Comparison of ENCODE assay signal across 8 mouse cellular contexts in the genomic region with DNA sequence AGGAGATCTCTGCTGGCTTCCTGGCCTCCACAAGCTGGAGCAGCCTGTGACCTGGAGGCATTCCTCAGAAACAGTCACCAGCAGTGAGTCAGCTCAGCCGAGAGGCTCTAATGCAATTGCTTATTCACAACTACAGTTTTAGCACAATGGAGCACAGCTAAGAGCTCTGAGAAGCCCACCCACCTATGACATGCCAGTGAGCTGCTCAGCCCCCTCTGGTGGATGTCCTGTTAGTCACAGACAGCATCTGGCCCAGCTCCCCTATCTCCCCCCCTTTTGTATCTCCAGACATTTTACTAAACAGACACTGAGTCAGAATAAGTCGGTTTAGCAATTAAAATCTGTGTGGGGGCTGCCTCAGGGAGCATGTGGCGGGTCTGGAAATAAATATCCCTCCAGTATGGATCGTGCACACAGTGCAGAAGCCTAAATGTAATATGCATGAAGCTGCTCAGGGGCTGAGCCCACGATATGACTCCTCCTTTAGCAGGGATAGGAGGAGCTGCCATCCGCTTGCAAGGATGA.
DNase-seq lines count a peak whose midpoint lies in the region.

No protein-coding gene starts in this region.

- peaks cover 18% of the 10 kb centered on the region for H3K4me1 ChIP-seq in hindbrain, embryonic 10.5 days (replicated peaks)

- 41% methylated on average over 6 of the region's 6 CpGs for WGBS in hindbrain, embryonic 10.5 days

- intact Hi-C loops in left cerebral cortex, postnatal 36 days (cut with DNase I), result loop anchor here (2.0 kb wide), 2 partner anchors 64 to 90 kb away; partner anchors contain the start of gene Spred2
- intact Hi-C loops in gastrocnemius, postnatal 14 days (cut with DNase I; ENCODE audit: low total_unique reads), result loop anchor here (10.0 kb wide), 1 partner anchor 80 kb away; no protein-coding TSS in a partner anchor

- no peaks in the 10 kb centered on the region for H3K36me3 ChIP-seq in hindbrain, embryonic 10.5 days

- H3K4me3 ChIP-seq in hindbrain, embryonic 10.5 days, result no peak overlapping the region

- H3K9me3 ChIP-seq in hindbrain, embryonic 10.5 days, result no peaks in the 10 kb centered on the region

- DNase-seq in embryo, embryonic 10 days (ENCODE audit: low spot score), result peak; percentile 64
- DNase-seq in embryo, embryonic 9.5 days (ENCODE audit: extremely low spot score), result no peak
- peak; percentile 96 for DNase-seq in brain, adult 2 months (ENCODE audit: low read depth, low spot score)
- peak; percentile 36 for DNase-seq in hindbrain, embryonic 10.5 days (ENCODE audit: low spot score)
- DNase-seq in left cerebral cortex, postnatal 36 days (ENCODE audit: low spot score in 2 of 2), result peak; percentile 73 to 75
- DNase-seq in right cerebral cortex, postnatal 14 days, result peak; percentile 62
- no peak for DNase-seq in gastrocnemius, postnatal 14 days
- DNase-seq in ovary, postnatal 14 days (ENCODE audit: low spot score), result no peak

- peak overlapping the region; percentile 65; the same call in 1 of the 2 replicates for H3K27ac ChIP-seq in hindbrain, embryonic 10.5 days

- 0 out of 2 replicates have a peak, but pooled peaks cover under 1% of the 10 kb centered on the region for H3K27me3 ChIP-seq in hindbrain, embryonic 10.5 days (ENCODE audit: insufficient read depth, poor library complexity, severe bottlenecking)

Comparison
In these comparisons a context has a peak if more than half of its experiments do, and no peak if none do; other contexts are left out.
1. DNase-seq: peak in embryo, embryonic 10 days (single experiment), brain, adult 2 months (single experiment), hindbrain, embryonic 10.5 days (single experiment), left cerebral cortex, postnatal 36 days (2 of 2) and right cerebral cortex, postnatal 14 days (single experiment); none in embryo, embryonic 9.5 days (single experiment), gastrocnemius, postnatal 14 days (single experiment) and ovary, postnatal 14 days (single experiment).